Mouse (Mus musculus): ENCODE results near the gene Jarid2. TPM values are rescaled to one million over a fixed set of nuclear protein-coding genes. Genes with fewer than 3 reads are reported as not detected.

The Jarid2 gene
- polyA plus RNA-seq, 1 experiment from 2014 or later: 33.3 TPM

GRCm38 (mm10) chr13:44792361-44792892 is 63.2 kb downstream of the Jarid2 start:
- no peaks in the 10 kb centered on the region for H3K9me3 ChIP-seq
- no peaks in the 10 kb centered on the region for H3K27me3 ChIP-seq
- H3K4me1 ChIP-seq: peaks cover 44% of the 10 kb centered on the region
- 40% methylated on average over 3 of the region's 3 CpGs for WGBS
- H3K27ac ChIP-seq: no peak overlapping the region
- H3K4me2 ChIP-seq: no peak overlapping the region
- H3K36me3 ChIP-seq: no peaks in the 10 kb centered on the region
- no peak overlapping the region for H3K9ac ChIP-seq
- no peak overlapping the region for H3K4me3 ChIP-seq
- no peak for ATAC-seq (ENCODE audit: insufficient number of reproducible peaks, low FRiP score, low TSS enrichment, low read depth)

GRCm38 (mm10) chr13:44795891-44796290 is 66.6 kb downstream of the Jarid2 start:
- no peak for ATAC-seq (ENCODE audit: insufficient number of reproducible peaks, low FRiP score, low TSS enrichment, low read depth)
- H3K27ac ChIP-seq: no peak overlapping the region

GRCm38 (mm10) chr13:44796775-44797174 is 67.5 kb downstream of the Jarid2 start:
- Histone ChIP-seq H3K27me3 (no peaks in the 10 kb centered on the region), H3K36me3 (no peaks in the 10 kb centered on the region), H3K4me3 (no peak overlapping the region), H3K9ac (no peak overlapping the region), H3K27ac (no peak overlapping the region), H3K4me2 (no peak overlapping the region), H3K4me1 (peaks cover 32% of the 10 kb centered on the region; the same call in 1 of the 2 replicates), H3K9me3 (no peaks in the 10 kb centered on the region)
- no peak for ATAC-seq (ENCODE audit: insufficient number of reproducible peaks, low FRiP score, low TSS enrichment, low read depth)
- 67% methylated on average over 2 of the region's 2 CpGs for WGBS

More at GRCm38 (mm10) chr13:44795891-44796290, 66.6 kb downstream of the Jarid2 start:
- H3K4me3 ChIP-seq: no peak overlapping the region
- H3K4me2 ChIP-seq: no peak overlapping the region
- H3K4me1 ChIP-seq: peaks cover 35% of the 10 kb centered on the region; the same call in 1 of the 2 replicates
- 36% methylated on average over 3 of the region's 3 CpGs for WGBS
- no peaks in the 10 kb centered on the region for H3K36me3 ChIP-seq
- H3K9ac ChIP-seq: no peak overlapping the region
- no peaks in the 10 kb centered on the region for H3K27me3 ChIP-seq
- H3K9me3 ChIP-seq: no peaks in the 10 kb centered on the region

- Histone ChIP-seq H3K4me2 (no peak overlapping the region), H3K9me3 (no peaks in the 10 kb centered on the region), H3K4me1 (peaks cover 22% of the 10 kb centered on the region; the same call in 1 of the 2 replicates), H3K4me3 (no peak overlapping the region), H3K9ac (no peak overlapping the region), H3K27me3 (no peaks in the 10 kb centered on the region), H3K36me3 (no peaks in the 10 kb centered on the region), H3K27ac (no peak overlapping the region)
- ATAC-seq (ENCODE audit: insufficient number of reproducible peaks, low FRiP score, low TSS enrichment, low read depth): no peak
- WGBS: 83% methylated on average over 3 of the region's 3 CpGs
Observed at GRCm38 (mm10) chr13:44798280-44798679, 69.0 kb downstream of the Jarid2 start.

GRCm38 (mm10) chr13:44799166-44799565 is 69.9 kb downstream of the Jarid2 start:
- Histone ChIP-seq H3K9me3 (no peaks in the 10 kb centered on the region), H3K27me3 (no peaks in the 10 kb centered on the region), H3K4me1 (peaks cover 19% of the 10 kb centered on the region; the same call in 1 of the 2 replicates), H3K4me2 (no peak overlapping the region), H3K27ac (no peak overlapping the region), H3K4me3 (no peak overlapping the region), H3K9ac (no peak overlapping the region), H3K36me3 (no peaks in the 10 kb centered on the region)
- ATAC-seq (ENCODE audit: insufficient number of reproducible peaks, low FRiP score, low TSS enrichment, low read depth): no peak

- Histone ChIP-seq H3K27me3 (no peaks in the 10 kb centered on the region), H3K4me2 (no peak overlapping the region), H3K36me3 (no peaks in the 10 kb centered on the region), H3K4me3 (no peak overlapping the region), H3K4me1 (peaks cover 13% of the 10 kb centered on the region; the same call in 1 of the 2 replicates), H3K9me3 (no peaks in the 10 kb centered on the region), H3K9ac (no peak overlapping the region), H3K27ac (no peak overlapping the region)
- WGBS: 79% methylated on average over 7 of the region's 7 CpGs
- no peak for ATAC-seq (ENCODE audit: insufficient number of reproducible peaks, low FRiP score, low TSS enrichment, low read depth)
Observed at GRCm38 (mm10) chr13:44800059-44800458, 70.8 kb downstream of the Jarid2 start.

- Histone ChIP-seq H3K9ac (no peak overlapping the region), H3K9me3 (no peaks in the 10 kb centered on the region), H3K27ac (no peak overlapping the region), H3K36me3 (no peaks in the 10 kb centered on the region), H3K27me3 (no peaks in the 10 kb centered on the region), H3K4me1 (peaks cover 7% of the 10 kb centered on the region; the same call in 1 of the 2 replicates), H3K4me3 (no peak overlapping the region), H3K4me2 (no peak overlapping the region)
- ATAC-seq (ENCODE audit: insufficient number of reproducible peaks, low FRiP score, low TSS enrichment, low read depth): no peak
- 16% methylated on average over 1 of the region's 1 CpGs for WGBS
Observed at GRCm38 (mm10) chr13:44804876-44805275, 75.6 kb downstream of the Jarid2 start.

GRCm38 (mm10) chr13:44808307-44808706 is 79.0 kb downstream of the Jarid2 start:
- ATAC-seq (ENCODE audit: insufficient number of reproducible peaks, low FRiP score, low TSS enrichment, low read depth): no peak
- H3K4me2 ChIP-seq: no peak overlapping the region
- H3K4me3 ChIP-seq: no peak overlapping the region
- H3K27ac ChIP-seq: no peak overlapping the region; the same call in 1 of the 2 replicates
- peaks cover 5% of the 10 kb centered on the region; the same call in 1 of the 2 replicates for H3K4me1 ChIP-seq
- H3K27me3 ChIP-seq: no peaks in the 10 kb centered on the region
- H3K9me3 ChIP-seq: no peaks in the 10 kb centered on the region
- no peak overlapping the region for H3K9ac ChIP-seq
- WGBS: 51% methylated on average over 1 of the region's 1 CpGs
- no peaks in the 10 kb centered on the region for H3K36me3 ChIP-seq

- H3K36me3 ChIP-seq: no peaks in the 10 kb centered on the region
- no peak overlapping the region for H3K27ac ChIP-seq
- no peak overlapping the region for H3K4me2 ChIP-seq
- no peaks in the 10 kb centered on the region for H3K9me3 ChIP-seq
- peaks cover 5% of the 10 kb centered on the region; the same call in 1 of the 2 replicates for H3K4me1 ChIP-seq
- H3K4me3 ChIP-seq: no peak overlapping the region
- ATAC-seq (ENCODE audit: insufficient number of reproducible peaks, low FRiP score, low TSS enrichment, low read depth): no peak
- H3K27me3 ChIP-seq: no peaks in the 10 kb centered on the region
- 74% methylated on average over 2 of the region's 2 CpGs for WGBS
- H3K9ac ChIP-seq: no peak overlapping the region
Observed at GRCm38 (mm10) chr13:44811021-44811420, 81.7 kb downstream of the Jarid2 start.

- WGBS: 88% methylated on average over 10 of the region's 10 CpGs
- no peak overlapping the region for H3K9ac ChIP-seq
- H3K4me2 ChIP-seq: no peak overlapping the region
- H3K4me3 ChIP-seq: no peak overlapping the region
- H3K9me3 ChIP-seq: no peaks in the 10 kb centered on the region
- ATAC-seq (ENCODE audit: insufficient number of reproducible peaks, low FRiP score, low TSS enrichment, low read depth): no peak
- peaks cover 2% of the 10 kb centered on the region; the same call in 1 of the 2 replicates for H3K4me1 ChIP-seq
- H3K27ac ChIP-seq: no peak overlapping the region
- no peaks in the 10 kb centered on the region for H3K36me3 ChIP-seq
- H3K27me3 ChIP-seq: no peaks in the 10 kb centered on the region
Observed at GRCm38 (mm10) chr13:44811601-44812000, 82.3 kb downstream of the Jarid2 start.

GRCm38 (mm10) chr13:44812381-44812780 is 83.1 kb downstream of the Jarid2 start:
- H3K27me3 ChIP-seq: no peaks in the 10 kb centered on the region
- no peak overlapping the region for H3K27ac ChIP-seq
- no peak overlapping the region for H3K4me3 ChIP-seq
- H3K9me3 ChIP-seq: no peaks in the 10 kb centered on the region
- no peak overlapping the region for H3K9ac ChIP-seq
- WGBS: 73% methylated on average over 5 of the region's 5 CpGs
- H3K4me1 ChIP-seq: no peaks in the 10 kb centered on the region; the same call in 1 of the 2 replicates
- no peaks in the 10 kb centered on the region for H3K36me3 ChIP-seq
- no peak overlapping the region for H3K4me2 ChIP-seq
- ATAC-seq (ENCODE audit: insufficient number of reproducible peaks, low FRiP score, low TSS enrichment, low read depth): no peak

GRCm38 (mm10) chr13:44819400-44819799 is 90.1 kb downstream of the Jarid2 start:
- peaks cover 16% of the 10 kb centered on the region; the same call in 1 of the 2 replicates for H3K4me1 ChIP-seq
- no peak overlapping the region for H3K4me3 ChIP-seq
- no peaks in the 10 kb centered on the region for H3K36me3 ChIP-seq
- ATAC-seq (ENCODE audit: insufficient number of reproducible peaks, low FRiP score, low TSS enrichment, low read depth): no peak
- H3K27me3 ChIP-seq: no peaks in the 10 kb centered on the region
- no peaks in the 10 kb centered on the region for H3K9me3 ChIP-seq
- WGBS: 7% methylated on average over 4 of the region's 4 CpGs
- H3K9ac ChIP-seq: no peak overlapping the region
- no peak overlapping the region for H3K27ac ChIP-seq
- no peak overlapping the region for H3K4me2 ChIP-seq

GRCm38 (mm10) chr13:44822578-44822977 is 93.3 kb downstream of the Jarid2 start:
- Histone ChIP-seq H3K4me2 (no peak overlapping the region), H3K9me3 (no peaks in the 10 kb centered on the region), H3K4me1 (peaks cover 16% of the 10 kb centered on the region; the same call in 1 of the 2 replicates), H3K36me3 (no peaks in the 10 kb centered on the region), H3K4me3 (no peak overlapping the region), H3K27ac (no peak overlapping the region), H3K27me3 (no peaks in the 10 kb centered on the region), H3K9ac (no peak overlapping the region)
- ATAC-seq (ENCODE audit: insufficient number of reproducible peaks, low FRiP score, low TSS enrichment, low read depth): no peak
